Comparison of ENCODE assay signal across 20 mouse cellular contexts in genomic region chr1:119417991-119418390, GRCm38 (mm10). TPM values are rescaled to one million over a fixed set of nuclear protein-coding genes. Genes with fewer than 3 reads are reported as not detected.
DNase-seq lines count a peak whose midpoint lies in the region; ATAC-seq and TF ChIP-seq lines count a peak whose summit lies in the region.
"Had no signal": no experiment of that assay in that cellular context is flagged by ENCODE, and none has a peak within 500 bp of the region (broad histone marks: within the 10 kb centered on the region; RNA-seq: fewer than 3 reads in every experiment).

No protein-coding gene starts in this region.

- H3K4me1 ChIP-seq in forebrain, embryonic 16.5 days (replicated peaks; ENCODE audit: control insufficient read depth, insufficient read depth, low read length), result peaks cover 48% of the 10 kb centered on the region
- H3K4me1 ChIP-seq in forebrain, postnatal 0 days (ENCODE audit: insufficient read depth), result peaks cover 6% of the 10 kb centered on the region; the same call in 1 of the 2 replicates
- peaks cover 55% of the 10 kb centered on the region for H3K4me1 ChIP-seq in embryonic facial prominence, embryonic 10.5 days
- peaks cover 29% of the 10 kb centered on the region for H3K4me1 ChIP-seq in hindbrain, embryonic 16.5 days (ENCODE audit: control insufficient read depth, insufficient read depth, low read depth, low read length)
- peaks cover 17% of the 10 kb centered on the region for H3K4me1 ChIP-seq in neural tube, embryonic 14.5 days (ENCODE audit: control insufficient read depth, insufficient read depth, low read length)

- no peak overlapping the region; the same call in 1 of the 2 replicates for H3K4me3 ChIP-seq in forebrain, embryonic 16.5 days (replicated peaks; ENCODE audit: low read length)
- no peak overlapping the region for H3K4me3 ChIP-seq in forebrain, postnatal 0 days (ENCODE audit: low read depth, low read length)
- no peak overlapping the region for H3K4me3 ChIP-seq in embryonic facial prominence, embryonic 10.5 days
- no peak overlapping the region; the same call in 1 of the 2 replicates for H3K4me3 ChIP-seq in hindbrain, embryonic 16.5 days (ENCODE audit: low read length)
- H3K4me3 ChIP-seq in neural tube, embryonic 14.5 days (ENCODE audit: low read depth, low read length), result no peak overlapping the region
- H3K4me3 ChIP-seq: layer of hippocampus, adult 2 months had no signal

- H3K4me2 ChIP-seq in forebrain, embryonic 16.5 days (ENCODE audit: low read length), result peak overlapping the region; percentile 86
- no peak overlapping the region for H3K4me2 ChIP-seq in forebrain, postnatal 0 days (ENCODE audit: low read depth)
- H3K4me2 ChIP-seq in hindbrain, embryonic 16.5 days (ENCODE audit: low read length), result peak overlapping the region; percentile 97
- peak overlapping the region; percentile 99; the same call in 1 of the 2 replicates for H3K4me2 ChIP-seq in neural tube, embryonic 14.5 days (ENCODE audit: low read depth, low read length)
- H3K4me2 ChIP-seq: heart, embryonic 11.5 days had no signal

- H3K9me3 ChIP-seq in forebrain, embryonic 16.5 days (ENCODE audit: control insufficient read depth, low read length), result no peaks in the 10 kb centered on the region
- no peaks in the 10 kb centered on the region for H3K9me3 ChIP-seq in forebrain, postnatal 0 days (ENCODE audit: low read length)
- H3K9me3 ChIP-seq in embryonic facial prominence, embryonic 10.5 days, result no peaks in the 10 kb centered on the region
- no peaks in the 10 kb centered on the region for H3K9me3 ChIP-seq in hindbrain, embryonic 16.5 days (ENCODE audit: control insufficient read depth, low read length)
- no peaks in the 10 kb centered on the region for H3K9me3 ChIP-seq in neural tube, embryonic 14.5 days (ENCODE audit: control insufficient read depth, low read length)
- H3K9me3 ChIP-seq: midbrain, embryonic 12.5 days had no signal

- no peak for TF ChIP-seq CTCF in forebrain, postnatal 0 days (IDR thresholded peaks at IDR 0.05; ENCODE audit: low read depth)

- H3K27me3 ChIP-seq in forebrain, embryonic 16.5 days (replicated peaks; ENCODE audit: control insufficient read depth, insufficient read depth, low read length), result no peaks in the 10 kb centered on the region
- no peaks in the 10 kb centered on the region; the same call in none of the 2 replicates for H3K27me3 ChIP-seq in forebrain, postnatal 0 days (ENCODE audit: insufficient read depth, low read length)
- peaks cover 92% of the 10 kb centered on the region for H3K27me3 ChIP-seq in embryonic facial prominence, embryonic 10.5 days (replicated peaks; ENCODE audit: low read depth, poor library complexity, severe bottlenecking)
- H3K27me3 ChIP-seq in hindbrain, embryonic 16.5 days (replicated peaks; ENCODE audit: control insufficient read depth, insufficient read depth, low read length), result peaks cover 39% of the 10 kb centered on the region
- H3K27me3 ChIP-seq in neural tube, embryonic 14.5 days (ENCODE audit: control insufficient read depth, insufficient read depth, low read length), result peaks cover 30% of the 10 kb centered on the region

- H3K9ac ChIP-seq in forebrain, embryonic 16.5 days (replicated peaks; ENCODE audit: low read depth, low read length), result no peak overlapping the region
- H3K9ac ChIP-seq in forebrain, postnatal 0 days, result no peak overlapping the region
- H3K9ac ChIP-seq in hindbrain, embryonic 16.5 days (ENCODE audit: low read depth, low read length), result no peak overlapping the region
- no peak overlapping the region for H3K9ac ChIP-seq in neural tube, embryonic 14.5 days (replicated peaks; ENCODE audit: low read depth, low read length)
- H3K9ac ChIP-seq: liver, embryonic 14.5 days; midbrain, embryonic 12.5 days had no signal

- no peak for DNase-seq in forebrain, postnatal 0 days
- peak; percentile 42 for DNase-seq in embryonic facial prominence, embryonic 10.5 days (ENCODE audit: low spot score)
- DNase-seq in adrenal gland, postnatal 4 days (ENCODE audit: low spot score in 2 of 2), result no peak
- no peak for DNase-seq in right cerebral cortex, postnatal 4 days
- DNase-seq: adrenal gland, adult 2 months; cerebellum, adult 9-10 months; heart, postnatal 10 days; kidney, adult 18-20 months; kidney, postnatal 10 days; thymus, adult 2 months had no signal

- H3K27ac ChIP-seq in forebrain, embryonic 16.5 days (ENCODE audit: low read length), result no peak overlapping the region
- no peak overlapping the region for H3K27ac ChIP-seq in forebrain, postnatal 0 days (ENCODE audit: low read depth, low read length)
- H3K27ac ChIP-seq in embryonic facial prominence, embryonic 10.5 days (replicated peaks), result no peak overlapping the region
- no peak overlapping the region for H3K27ac ChIP-seq in hindbrain, embryonic 16.5 days (ENCODE audit: low read depth, low read length)
- H3K27ac ChIP-seq in neural tube, embryonic 14.5 days (ENCODE audit: low read depth, low read length), result no peak overlapping the region
- H3K27ac ChIP-seq: layer of hippocampus, adult 2 months; liver, embryonic 14.5 days; midbrain, embryonic 12.5 days had no signal

- WGBS in forebrain, embryonic 16.5 days, result 63% methylated on average over 8 of the region's 8 CpGs
- WGBS in forebrain, postnatal 0 days, result 68% methylated on average over 8 of the region's 8 CpGs
- 44% methylated on average over 8 of the region's 8 CpGs for WGBS in embryonic facial prominence, embryonic 10.5 days
- 71% methylated on average over 8 of the region's 8 CpGs for WGBS in hindbrain, embryonic 16.5 days
- WGBS in neural tube, embryonic 14.5 days, result 69% methylated on average over 8 of the region's 8 CpGs

- H3K36me3 ChIP-seq in forebrain, embryonic 16.5 days (ENCODE audit: control insufficient read depth, insufficient read depth), result no peaks in the 10 kb centered on the region
- H3K36me3 ChIP-seq in forebrain, postnatal 0 days (ENCODE audit: insufficient read depth), result no peaks in the 10 kb centered on the region
- H3K36me3 ChIP-seq in embryonic facial prominence, embryonic 10.5 days (replicated peaks), result no peaks in the 10 kb centered on the region
- H3K36me3 ChIP-seq in hindbrain, embryonic 16.5 days (ENCODE audit: control insufficient read depth, insufficient read depth, low read length), result no peaks in the 10 kb centered on the region
- no peaks in the 10 kb centered on the region for H3K36me3 ChIP-seq in neural tube, embryonic 14.5 days (ENCODE audit: control insufficient read depth, insufficient read depth, low read length)
- H3K36me3 ChIP-seq: midbrain, embryonic 12.5 days had no signal

- ATAC-seq in forebrain, embryonic 16.5 days, result no peak
- ATAC-seq in forebrain, postnatal 0 days, result no peak
- no peak for ATAC-seq in hindbrain, embryonic 16.5 days
- no peak for ATAC-seq in neural tube, embryonic 14.5 days (ENCODE audit: low read depth)

RNA-seq across cellular contexts. Expression of gene Inhbb, which starts 4.1 kb away (rescaled TPM):
- polyA plus RNA-seq in forebrain, embryonic 16.5 days (2015; fragmentation: Nextera tagmentation; extraction: Ambion mirVana), result 5.9 and 7.4 TPM in 2 replicates
- 5.8 and 6.0 TPM in 2 replicates for total RNA-seq in forebrain, postnatal 0 days (2014; rRNA removed)
- 4.1 and 4.2 TPM in 2 replicates for polyA plus RNA-seq in forebrain, postnatal 0 days (2015; fragmentation: Nextera tagmentation; extraction: Ambion mirVana)
- 0.10 and 0.24 TPM in 2 replicates for polyA plus RNA-seq in embryonic facial prominence, embryonic 10.5 days (2016; fragmentation: Nextera tagmentation; extraction: Ambion mirVana)
- polyA plus RNA-seq in hindbrain, embryonic 16.5 days (2015; fragmentation: Nextera tagmentation; extraction: Ambion mirVana), result 2.7 and 2.8 TPM in 2 replicates
- 2.4 and 2.7 TPM in 2 replicates for polyA plus RNA-seq in neural tube, embryonic 14.5 days (2014; fragmentation: Nextera tagmentation; extraction: Ambion mirVana)
- total RNA-seq in adrenal gland, postnatal 4 days (2021), result 1 to 10 TPM; 4.2 to 5.0 TPM
- total RNA-seq: CH12.LX; common myeloid progenitor, adult 5-6 weeks; neutrophil, adult 5-6 weeks had no signal
